Mouse (Mus musculus) kidney, embryonic 16.5 days (tissue): ENCODE data around the gene Slx4ip. TPM values are rescaled to one million over a fixed set of nuclear protein-coding genes. Genes with fewer than 3 reads are reported as not detected.

Source experiments
- polyA plus RNA-seq: library from polyadenylated mRNA; unstranded; fragments of >200 nt; fragmentation: Nextera tagmentation; extraction: Ambion mirVana; gene quantifications from 2 replicates; pipeline ENCODE4 v1.2.1, GENCODE M21; 2015

Gene Slx4ip
- polyA plus RNA-seq, 1 experiment from 2014 or later: 6.5 TPM

Other genes with a start within 250 kb of the Slx4ip start
- gene Snap25, start 177.8 kb upstream of the Slx4ip start, polyA plus RNA-seq: 1.2 and 2.8 TPM in 2 replicates
- gene AL731706.2, start 5.5 kb upstream of the Slx4ip start, polyA plus RNA-seq: 20.7 and 41.5 TPM in 2 replicates
- gene AL731706.1, start 171 bp downstream of the Slx4ip start, polyA plus RNA-seq: 29.4 and 32.5 TPM in 2 replicates
- gene Mkks, start 171 bp downstream of the Slx4ip start, polyA plus RNA-seq: 17.1 and 18.2 TPM in 2 replicates
- gene Jag1, start 225.4 kb downstream of the Slx4ip start, polyA plus RNA-seq: 37.9 and 49.2 TPM in 2 replicates